Mouse (Mus musculus) bone marrow macrophage, adult 2 months (primary cell): ENCODE data around the gene Iscu.

Experiments used
- CTCF ChIP-seq: IDR thresholded peaks from 2 replicates; pipeline ENCODE4 v1.5.1; 2012; ENCODE audit warnings: low read depth, mild to moderate bottlenecking, low read length, moderate library complexity
- POLR2A ChIP-seq: IDR thresholded peaks from 2 replicates; pipeline ENCODE4 v1.6.1; 2012; ENCODE audit warnings: mild to moderate bottlenecking, low read depth, low read length, borderline replicate concordance

DNA sequence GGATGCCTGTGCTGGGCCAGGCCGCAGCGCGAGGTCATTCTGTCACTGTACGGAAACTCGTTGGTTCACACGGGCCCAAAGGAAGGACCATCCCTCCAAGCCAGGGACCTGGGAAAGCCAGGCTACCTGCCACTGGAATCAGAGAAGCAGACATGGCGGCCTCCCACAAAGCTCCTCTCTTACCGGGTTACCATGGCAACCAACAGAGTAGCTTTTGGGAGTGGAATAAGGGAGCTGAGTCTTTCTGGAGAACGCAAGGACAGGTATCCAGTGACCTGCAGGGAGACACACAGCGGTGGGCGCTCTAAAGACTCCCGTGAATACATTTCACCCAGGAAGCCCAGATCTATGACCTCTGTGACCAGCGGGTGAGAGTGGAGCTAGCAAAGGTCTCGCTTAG, 46.0 kb downstream of the Iscu start:
- TF ChIP-seq CTCF: no peak
- TF ChIP-seq POLR2A: no peak
